Mouse (Mus musculus): ENCODE measurements around the gene Trpv2.

DNA sequence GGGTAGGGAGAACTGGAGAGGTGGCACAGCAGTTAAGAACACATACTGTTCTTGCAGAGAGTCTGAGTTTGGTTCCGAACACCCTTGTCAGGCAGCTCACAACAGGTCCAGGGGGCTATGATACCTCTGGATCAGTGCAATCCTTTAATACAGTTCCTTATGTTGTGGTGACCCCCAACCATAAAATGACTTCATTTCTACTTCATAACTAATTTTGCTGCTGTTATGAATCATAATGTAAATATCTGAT lies 33.6 kb downstream of the Trpv2 start:
- TF ChIP-seq CHD2 (IDR thresholded peaks at IDR 0.05; ENCODE audit: low read length), result no peak
- TF ChIP-seq SIN3A (IDR thresholded peaks at IDR 0.05; ENCODE audit: low read length), result no peak
- TF ChIP-seq CTCF (IDR thresholded peaks at IDR 0.05 in 2 of 3, conservative IDR thresholded peaks at IDR 0.05 in 1 of 3; ENCODE audit: control insufficient read depth in 1 of 3, insufficient read depth in 1 of 3, low read depth in 2 of 3, low read length in 3 of 3, poor library complexity in 1 of 3, severe bottlenecking in 1 of 3), result no peak
- no peak for TF ChIP-seq ELF1 (IDR thresholded peaks at IDR 0.05; ENCODE audit: low read depth, low read length)
- TF ChIP-seq KAT2A (conservative IDR thresholded peaks at IDR 0.05; ENCODE audit: low read depth, low read length), result no peak
- TF ChIP-seq EP300 (IDR thresholded peaks at IDR 0.05; ENCODE audit: low read depth in 1 of 2, low read length in 2 of 2), result no peak

All from MEL (cell line).